Mouse (Mus musculus): Measurements from ENCODE around the gene Adar. TPM values are rescaled to one million over a fixed set of nuclear protein-coding genes. Genes with fewer than 3 reads are reported as not detected.
A peak's percentile ranks its signal among the peaks of the same experiment; 100 is the strongest.
"Not testable (repeated sequence)": the region's sequence is repeated elsewhere in the genome, so short reads cannot be mapped to it uniquely, and the experiment has no call there.

Gene Adar
- total RNA-seq, 2 experiments from 2014 or later: 123 to 156 TPM

DNA sequence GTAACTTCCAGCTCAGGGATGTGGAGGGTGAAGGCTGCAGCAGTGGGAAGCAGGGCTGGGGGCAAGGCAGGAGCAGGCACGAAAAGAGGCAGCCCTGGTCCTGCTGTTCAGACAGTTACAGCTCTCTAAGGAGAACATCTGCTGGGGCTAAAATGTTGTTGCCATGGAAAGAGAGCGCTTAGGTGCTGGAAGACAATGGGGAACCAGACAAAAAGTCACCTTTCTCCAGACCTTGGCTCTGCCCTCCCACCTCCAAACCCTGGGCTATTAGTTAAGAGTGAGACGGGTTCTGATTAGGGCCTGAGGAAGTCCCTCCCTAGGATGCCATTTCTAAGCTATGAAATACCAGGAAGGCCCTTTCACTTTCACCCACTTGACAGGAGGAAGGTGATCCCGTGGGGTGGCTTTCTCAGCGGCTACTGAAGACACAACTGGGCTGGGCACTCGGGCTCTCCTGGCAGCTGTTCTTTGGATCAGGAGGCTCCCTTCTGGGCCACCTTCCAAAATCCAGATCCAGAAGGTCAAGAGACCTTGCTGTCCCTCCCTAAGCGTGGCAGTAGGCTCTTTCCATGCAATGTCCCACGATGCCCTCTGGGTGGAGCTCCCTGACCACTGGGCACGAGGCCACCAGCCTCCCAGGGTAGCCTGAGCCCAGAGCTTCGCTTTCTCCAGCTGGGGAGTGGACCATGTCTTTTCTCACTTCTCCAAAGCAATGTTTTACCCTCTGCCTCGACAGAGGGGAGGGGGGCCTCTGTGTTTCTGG, 70.3 kb downstream of the Adar start:
- intact Hi-C loops (cut with DNase I): loop anchor here (2.0 kb wide), 1 partner anchor 74 kb away; no protein-coding TSS in a partner anchor
- DNase-seq (ENCODE audit: low spot score in 2 of 2): peak; percentile 56 to 58

DNA sequence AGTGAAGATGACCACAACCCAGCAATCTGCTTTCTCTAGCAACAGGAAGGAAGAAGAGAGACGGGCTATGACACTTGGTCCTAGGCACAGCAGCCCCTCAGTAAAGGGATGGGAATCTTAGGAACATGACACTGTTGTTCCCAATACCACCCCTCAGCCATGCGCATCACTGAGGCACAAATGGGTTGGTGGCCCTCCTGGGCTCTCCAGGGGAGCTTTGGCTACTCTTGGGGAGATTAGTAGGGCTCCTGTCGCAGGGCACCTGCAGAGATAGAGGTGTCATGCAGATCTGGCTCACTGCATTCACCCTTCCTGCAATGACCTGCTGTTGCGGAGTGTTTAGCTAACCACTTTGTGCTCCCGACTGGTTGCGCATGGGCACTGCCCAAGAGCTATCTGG, 71.5 kb downstream of the Adar start:
- intact Hi-C loops (cut with DNase I): no loop called here
- no peak for DNase-seq (ENCODE audit: low spot score in 2 of 2)

DNA sequence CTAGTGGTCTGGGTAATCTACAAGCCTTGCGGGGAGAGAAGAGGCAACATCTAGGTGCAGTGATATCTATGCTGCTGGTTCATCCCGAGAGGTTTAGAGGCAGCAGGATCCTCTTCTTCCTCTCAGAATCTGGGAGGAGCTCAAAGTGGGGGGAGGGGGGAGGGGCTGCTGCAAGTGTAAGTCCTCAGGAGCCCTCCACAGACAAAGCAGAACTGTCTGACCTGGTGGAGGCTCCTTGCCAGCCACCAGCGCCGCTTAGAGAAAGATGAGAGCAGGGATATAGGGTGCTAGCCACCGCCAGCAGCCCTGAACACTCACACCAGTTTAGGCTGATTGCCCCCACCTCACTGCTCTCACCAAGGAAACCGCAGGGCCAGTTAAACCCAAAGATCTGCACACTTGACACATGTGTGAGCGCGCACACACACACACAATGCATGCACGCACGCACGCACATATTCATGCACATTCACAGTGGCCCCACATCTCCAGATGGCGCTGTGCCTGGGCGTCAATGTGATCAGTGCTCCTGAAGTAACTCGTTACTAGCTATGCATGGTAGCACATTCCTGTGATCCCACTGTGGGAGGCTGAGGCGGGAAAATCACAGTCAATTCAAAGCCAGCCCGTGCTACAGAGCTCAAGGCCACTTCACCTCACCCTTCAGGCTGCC, 74.0 kb downstream of the Adar start:
- DNase-seq (ENCODE audit: low spot score in 2 of 2): no peak
- intact Hi-C loops (cut with DNase I): no loop called here

DNA sequence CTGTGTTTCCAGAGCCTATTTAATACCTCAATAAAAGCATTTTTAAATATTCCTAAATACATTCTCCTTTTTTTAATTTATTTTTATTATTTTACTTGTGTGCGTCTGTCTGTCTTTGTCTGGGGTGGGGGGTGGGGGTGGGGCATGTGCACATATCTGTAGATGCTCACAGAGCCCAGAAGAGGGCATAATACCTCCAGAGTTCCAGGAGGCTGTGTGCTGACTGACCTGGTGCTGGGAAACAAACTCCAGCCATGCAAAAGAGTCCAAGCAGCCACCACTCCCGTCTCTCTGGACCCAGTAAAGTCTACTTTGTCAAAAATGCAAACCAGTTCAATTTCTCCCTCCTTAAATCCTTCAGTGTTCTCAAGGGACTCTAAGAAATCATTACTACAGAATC, 79.8 kb downstream of the Adar start:
- intact Hi-C loops (cut with DNase I): no loop called here
- no peak for DNase-seq (ENCODE audit: low spot score in 2 of 2)

DNA sequence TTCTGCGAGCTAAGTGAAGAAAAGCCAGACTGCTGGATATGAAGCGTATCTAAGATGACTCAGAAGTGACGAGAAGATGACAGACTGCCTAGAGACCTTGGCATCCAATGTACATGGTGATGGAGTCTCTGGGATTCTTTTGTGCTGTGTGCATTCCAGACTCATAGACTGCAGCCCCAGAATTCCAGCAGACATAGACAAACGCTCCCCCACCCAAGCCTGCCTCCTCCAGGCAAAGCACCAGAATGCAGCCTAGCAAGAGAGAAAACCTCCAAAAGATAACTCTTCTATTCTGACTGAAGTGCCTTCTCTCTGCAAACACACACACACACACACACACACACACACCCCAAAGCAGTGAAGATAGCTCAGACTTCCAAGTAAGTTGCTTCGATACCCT, 80.9 kb downstream of the Adar start:
- DNase-seq (ENCODE audit: low spot score in 2 of 2): no peak
- intact Hi-C loops (cut with DNase I): no loop called here

DNA sequence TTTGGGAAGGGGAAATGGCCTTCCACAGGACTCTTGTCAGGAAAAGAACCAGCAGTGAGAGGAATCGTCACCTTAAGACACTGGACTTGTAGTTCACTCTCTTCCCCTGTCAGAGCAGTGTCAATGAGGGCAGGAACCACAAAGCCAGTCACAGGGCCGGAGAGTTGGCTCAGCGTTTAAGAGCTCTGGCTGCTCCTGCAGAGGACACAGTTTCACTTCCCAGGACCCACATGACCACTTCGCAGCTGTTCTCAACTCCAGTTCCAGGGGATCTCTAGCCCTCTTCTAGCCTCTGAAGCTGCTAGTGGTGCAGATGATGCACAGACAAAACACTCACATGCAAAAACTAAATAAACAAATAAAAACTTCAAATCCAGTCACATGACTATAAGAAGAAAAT, 81.5 kb downstream of the Adar start:
- DNase-seq (ENCODE audit: low spot score in 2 of 2): no peak
- intact Hi-C loops (cut with DNase I): no loop called here

DNA sequence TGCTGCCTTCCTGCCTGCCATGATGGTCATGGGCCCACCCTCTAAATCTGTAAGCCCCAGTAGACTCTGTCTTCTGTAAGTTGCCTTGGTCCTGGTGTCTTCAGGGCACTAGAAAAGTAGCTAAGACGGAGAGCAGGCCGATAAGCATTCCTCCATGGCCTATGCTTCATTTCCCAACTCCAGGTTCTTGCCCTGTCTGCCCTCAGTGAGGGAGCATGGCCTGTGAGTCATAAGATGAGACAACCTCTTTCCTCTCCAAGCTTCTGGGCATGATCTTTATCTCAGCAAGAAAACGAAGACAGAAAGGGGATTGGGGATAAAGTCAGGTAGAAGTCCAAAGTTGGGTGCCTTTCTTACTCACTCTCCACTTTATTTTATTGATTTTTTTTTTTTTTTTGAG, 83.7 kb downstream of the Adar start:
- no peak for DNase-seq (ENCODE audit: low spot score in 2 of 2)
- intact Hi-C loops (cut with DNase I): no loop called here

DNA sequence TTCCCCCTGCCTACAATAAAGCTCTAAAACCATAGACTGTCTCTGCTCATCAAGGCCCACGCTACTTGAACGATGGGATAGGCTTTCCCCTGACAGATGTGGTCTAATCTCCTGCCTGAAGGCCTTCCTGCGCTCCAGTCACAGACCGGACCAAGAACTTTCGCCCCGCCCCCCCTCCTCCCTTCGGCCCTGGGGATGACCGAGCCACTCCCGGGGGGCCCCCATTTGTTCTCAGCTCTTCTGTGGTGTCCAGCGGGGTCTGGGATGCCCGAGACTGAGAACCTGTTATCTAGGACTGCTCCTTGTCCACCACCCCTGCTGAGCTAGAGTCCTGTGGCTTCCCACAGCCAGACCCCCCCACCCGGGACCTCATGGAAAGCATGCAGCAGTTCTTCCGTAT, 84.7 kb downstream of the Adar start:
- DNase-seq (ENCODE audit: low spot score in 2 of 2): no peak
- intact Hi-C loops (cut with DNase I): no loop called here

DNA sequence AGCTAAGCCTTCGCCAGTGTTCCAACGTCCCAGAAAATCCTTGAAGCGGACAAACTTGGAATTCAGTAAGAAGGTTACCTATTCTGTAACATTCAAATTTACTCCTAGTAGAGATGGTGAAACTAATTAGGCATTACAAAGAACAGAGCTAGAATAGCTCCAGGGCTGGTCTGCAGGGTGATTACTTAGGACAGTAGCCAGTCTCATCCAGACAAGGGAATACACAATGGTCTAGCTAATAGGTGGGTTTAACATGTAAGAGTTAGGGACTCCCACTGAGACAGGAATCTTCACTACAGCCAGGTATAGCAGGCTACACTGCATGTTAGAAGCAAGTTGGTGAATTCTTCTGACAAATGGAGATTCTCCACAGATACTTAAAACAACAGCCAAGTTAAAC, 85.3 kb downstream of the Adar start:
- intact Hi-C loops (cut with DNase I); DNase-seq (ENCODE audit: low spot score in 2 of 2): not testable (repeated sequence)

DNA sequence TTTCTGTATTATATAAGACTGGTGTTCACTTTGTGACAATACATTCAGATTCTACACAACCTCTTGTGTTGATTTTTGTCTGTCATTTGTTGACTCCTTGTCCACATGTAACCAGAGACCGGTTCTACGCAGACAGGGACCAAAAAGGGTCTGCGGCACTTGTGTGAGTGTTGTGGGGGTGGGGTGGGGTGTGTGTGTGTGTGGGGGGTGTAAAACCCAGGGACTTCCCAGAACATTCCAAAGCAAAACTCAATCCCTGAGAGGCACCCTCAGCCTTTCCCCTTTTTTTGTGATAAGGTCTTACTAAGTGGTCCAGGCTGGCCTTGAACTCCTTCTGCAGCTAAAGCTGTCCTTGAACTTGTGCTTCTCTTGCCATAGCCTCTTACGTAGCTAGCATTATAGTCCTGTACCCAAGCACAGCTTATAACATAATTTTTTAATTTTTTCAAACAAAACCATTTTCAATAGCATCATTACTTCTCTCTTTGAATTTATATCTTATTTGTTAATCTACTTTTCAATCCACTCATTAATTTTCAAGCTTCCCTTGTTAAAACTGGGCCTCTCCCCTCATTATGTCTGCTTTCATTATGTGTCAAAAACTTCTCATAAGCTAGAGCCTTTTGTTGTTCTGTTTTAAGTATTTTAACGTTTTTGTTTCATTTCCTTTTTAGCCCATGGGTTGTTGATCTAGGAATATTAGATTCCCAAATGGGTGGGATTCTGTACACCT, 86.1 kb downstream of the Adar start:
- intact Hi-C loops (cut with DNase I): no loop called here
- DNase-seq (ENCODE audit: low spot score in 2 of 2): no peak

DNA sequence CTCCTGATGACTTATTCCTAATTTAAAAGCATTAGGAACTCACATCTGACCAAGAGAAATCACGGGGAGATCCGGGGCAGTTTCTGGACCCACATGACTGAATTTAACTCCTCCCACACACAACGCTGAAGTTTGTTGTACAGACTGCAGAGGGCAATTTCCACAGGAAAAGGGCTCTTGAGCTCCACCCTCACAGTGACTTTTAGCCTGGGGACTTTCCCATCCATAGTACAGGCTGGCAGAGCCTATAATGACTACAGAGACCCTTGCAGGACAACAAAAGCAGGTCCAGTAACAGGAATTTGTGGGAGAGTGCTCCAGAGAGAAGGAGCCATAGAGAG, 86.7 kb downstream of the Adar start:
- intact Hi-C loops (cut with DNase I): no loop called here
- no peak for DNase-seq (ENCODE audit: low spot score in 2 of 2)

DNA sequence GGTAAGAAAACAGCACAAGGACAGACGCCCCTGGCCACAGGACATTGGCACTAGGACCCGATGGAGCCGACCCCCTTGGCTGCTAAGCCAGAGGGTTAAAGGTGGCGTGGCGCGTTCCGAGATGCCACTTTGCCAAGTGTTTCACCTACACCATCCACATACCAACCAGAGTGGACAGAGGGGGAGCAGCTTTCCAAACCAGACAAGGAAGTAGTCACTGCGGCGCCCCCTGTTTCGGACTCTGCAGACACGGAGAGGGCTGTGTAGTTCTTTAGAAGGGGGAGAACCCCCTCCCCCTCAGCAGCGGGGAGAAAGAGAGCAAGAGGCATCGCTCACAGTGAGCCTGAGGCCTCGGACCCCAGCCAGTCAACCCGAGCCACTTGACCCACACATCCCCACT, 88.1 kb downstream of the Adar start:
- intact Hi-C loops (cut with DNase I): no loop called here
- DNase-seq (ENCODE audit: low spot score in 2 of 2): no peak

Other genes starting within 250 kb of the Adar start
- gene Kcnn3, start 194.9 kb upstream of the Adar start, total RNA-seq (2021): 10 to 100 TPM; 16.4 to 23.5 TPM
- 10 to 100 TPM; 27.5 to 29.1 TPM for gene Chrnb2, start 49.6 kb downstream of the Adar start, total RNA-seq (2021)
- 10 to 100 TPM; 83.9 to 91.6 TPM for gene Ube2q1, start 58.6 kb downstream of the Adar start, total RNA-seq (2021)
- 1 to 10 TPM; 2.9 to 4.0 TPM for gene She, start 116.3 kb downstream of the Adar start, total RNA-seq (2021)
- 1 to 10 TPM; 3.7 to 4.8 TPM for gene Il6ra, start 198.2 kb downstream of the Adar start, total RNA-seq (2021)
- gene Atp8b2, start 248.5 kb downstream of the Adar start, total RNA-seq (2021): 100 to 1,000 TPM; 108 to 115 TPM